Mouse (Mus musculus) hindlimb bud, embryonic 11.5 days (tissue): ENCODE results near the gene Ghsr.

ENCODE experiments used
- DNase-seq: peaks from one replicate; pipeline ENCODE4 v3.0.0-alpha.2; 2012; ENCODE audit warnings: low read depth, low spot score; ENCODE audit errors: extremely low spot score

Ghsr gene

GRCm38 (mm10) chr3:27408564-27408963 lies 37.4 kb downstream of the Ghsr start:
- DNase-seq = no peak

- no peak for DNase-seq
These were observed 40.1 kb downstream of the Ghsr start for GRCm38 (mm10) chr3:27411286-27411685.

- no peak for DNase-seq
These were observed 42.4 kb downstream of the Ghsr start for GRCm38 (mm10) chr3:27413566-27413965.

- no peak for DNase-seq
These were observed 45.6 kb downstream of the Ghsr start for GRCm38 (mm10) chr3:27416786-27417185.

- no peak for DNase-seq
These were observed 47.5 kb downstream of the Ghsr start for GRCm38 (mm10) chr3:27418602-27419001.

GRCm38 (mm10) chr3:27421980-27422379 lies 50.8 kb downstream of the Ghsr start:
- no peak for DNase-seq

- DNase-seq = no peak
These were observed 51.4 kb downstream of the Ghsr start for GRCm38 (mm10) chr3:27422521-27422920.

- DNase-seq = no peak
These were observed 53.0 kb downstream of the Ghsr start for GRCm38 (mm10) chr3:27424049-27424667.

- no peak for DNase-seq
These were observed 56.3 kb downstream of the Ghsr start for GRCm38 (mm10) chr3:27427406-27427805.
